Mouse (Mus musculus) spleen, postnatal 36 days (tissue): Measurements from ENCODE around the gene Fmod.
A peak's percentile ranks its signal among the peaks of the same experiment; 100 is the strongest.

Experiments used
- DNase-seq, 2 experiments: peaks; one replicate each; pipeline ENCODE4 v3.0.0; 2022; ENCODE audit warnings: low spot score in 2 of 2, mixed read lengths in 1 of 2

The Fmod gene

GRCm38 (mm10) chr1:134076789-134077188, 39.7 kb downstream of the Fmod start:
- peak in 1 of 2 experiments; percentile 6 for DNase-seq

GRCm38 (mm10) chr1:134077389-134078060, 40.5 kb downstream of the Fmod start:
- peak; percentile 61 to 73 for DNase-seq

GRCm38 (mm10) chr1:134078061-134078795, 41.2 kb downstream of the Fmod start:
- peak; percentile 62 to 76 for DNase-seq

- peak; percentile 98 for DNase-seq
Observed at GRCm38 (mm10) chr1:134078802-134079476, 41.9 kb downstream of the Fmod start, which contains the start of gene Btg2. Gene Btg2, minus strand, starts transcription at chr1:134079120.

- peak; percentile 27 to 36 for DNase-seq
Observed at GRCm38 (mm10) chr1:134079477-134080163, 42.6 kb downstream of the Fmod start.

- no peak for DNase-seq
Observed at GRCm38 (mm10) chr1:134080406-134080805, 43.4 kb downstream of the Fmod start.

- DNase-seq, result no peak
Observed at GRCm38 (mm10) chr1:134080881-134081450, 43.9 kb downstream of the Fmod start.

GRCm38 (mm10) chr1:134082987-134083516, 46.0 kb downstream of the Fmod start:
- DNase-seq, result peak in 1 of 2 experiments; percentile 53

- no peak for DNase-seq
Observed at GRCm38 (mm10) chr1:134083676-134084075, 46.6 kb downstream of the Fmod start.

GRCm38 (mm10) chr1:134084128-134084527, 47.1 kb downstream of the Fmod start:
- DNase-seq, result no peak

- no peak for DNase-seq
Observed at GRCm38 (mm10) chr1:134086017-134086416, 49.0 kb downstream of the Fmod start.

GRCm38 (mm10) chr1:134086811-134087398, 49.9 kb downstream of the Fmod start:
- DNase-seq, result no peak

- no peak for DNase-seq
Observed at GRCm38 (mm10) chr1:134089074-134089473, 52.0 kb downstream of the Fmod start.

GRCm38 (mm10) chr1:134091851-134092250, 54.8 kb downstream of the Fmod start:
- DNase-seq, result no peak

- no peak for DNase-seq
Observed at GRCm38 (mm10) chr1:134092368-134092767, 55.3 kb downstream of the Fmod start.

GRCm38 (mm10) chr1:134092852-134093770, 56.1 kb downstream of the Fmod start:
- DNase-seq, result peak; percentile 94 to 95

- peak; percentile 85 for DNase-seq
Observed at GRCm38 (mm10) chr1:134093771-134094526, 56.9 kb downstream of the Fmod start.

- peak in 1 of 2 experiments; percentile 50 for DNase-seq
Observed at GRCm38 (mm10) chr1:134095033-134095612, 58.1 kb downstream of the Fmod start.

- no peak for DNase-seq
Observed at GRCm38 (mm10) chr1:134095721-134096120, 58.7 kb downstream of the Fmod start.
